Mouse (Mus musculus): ENCODE measurements at regions not wholly inside any gene's neighbourhood (a gene's known extent, or its start where the extent isn't known, plus 50 kb on each side); places are given as distances from the start of the nearest gene placed in this dataset. TPM values are rescaled to one million over a fixed set of nuclear protein-coding genes. Genes with fewer than 3 reads are reported as not detected.

- Histone ChIP-seq H3K9me3 (replicated peaks; ENCODE audit: control insufficient read depth, low read length, poor library complexity, severe bottlenecking) (no peaks in the 10 kb centered on the region), H3K27me3 (ENCODE audit: control insufficient read depth, insufficient read depth, low read depth, low read length) (no peaks in the 10 kb centered on the region), H3K9ac (ENCODE audit: low read depth, low read length) (no peak overlapping the region), H3K4me1 (ENCODE audit: control insufficient read depth, insufficient read depth, low read length) (no peaks in the 10 kb centered on the region), H3K4me3 (ENCODE audit: low read depth, low read length) (no peak overlapping the region), H3K4me2 (ENCODE audit: low read length) (no peak overlapping the region), H3K27ac (ENCODE audit: low read length) (no peak overlapping the region), H3K36me3 (ENCODE audit: control insufficient read depth, insufficient read depth, low read length) (no peaks in the 10 kb centered on the region)
- no peak for ATAC-seq
- WGBS, result 93% methylated on average over 4 of the region's 4 CpGs
These were observed 121.7 kb downstream of the Ndfip2 start for GRCm38 (mm10) chr14:105380101-105380500.

GRCm38 (mm10) chr14:105377770-105378169 is 119.4 kb downstream of the Ndfip2 start:
- no peak overlapping the region for H3K9ac ChIP-seq (ENCODE audit: low read depth, low read length)
- no peaks in the 10 kb centered on the region for H3K4me1 ChIP-seq (ENCODE audit: control insufficient read depth, insufficient read depth, low read length)
- no peaks in the 10 kb centered on the region for H3K36me3 ChIP-seq (ENCODE audit: control insufficient read depth, insufficient read depth, low read length)
- no peaks in the 10 kb centered on the region for H3K27me3 ChIP-seq (ENCODE audit: control insufficient read depth, insufficient read depth, low read depth, low read length)
- H3K9me3 ChIP-seq (replicated peaks; ENCODE audit: control insufficient read depth, low read length, poor library complexity, severe bottlenecking), result no peaks in the 10 kb centered on the region
- no peak overlapping the region for H3K4me2 ChIP-seq (ENCODE audit: low read length)
- no peak overlapping the region for H3K27ac ChIP-seq (ENCODE audit: low read length)
- WGBS, result 47% methylated on average over 5 of the region's 5 CpGs
- ATAC-seq, result no peak
- no peak overlapping the region for H3K4me3 ChIP-seq (ENCODE audit: low read depth, low read length)

DNA sequence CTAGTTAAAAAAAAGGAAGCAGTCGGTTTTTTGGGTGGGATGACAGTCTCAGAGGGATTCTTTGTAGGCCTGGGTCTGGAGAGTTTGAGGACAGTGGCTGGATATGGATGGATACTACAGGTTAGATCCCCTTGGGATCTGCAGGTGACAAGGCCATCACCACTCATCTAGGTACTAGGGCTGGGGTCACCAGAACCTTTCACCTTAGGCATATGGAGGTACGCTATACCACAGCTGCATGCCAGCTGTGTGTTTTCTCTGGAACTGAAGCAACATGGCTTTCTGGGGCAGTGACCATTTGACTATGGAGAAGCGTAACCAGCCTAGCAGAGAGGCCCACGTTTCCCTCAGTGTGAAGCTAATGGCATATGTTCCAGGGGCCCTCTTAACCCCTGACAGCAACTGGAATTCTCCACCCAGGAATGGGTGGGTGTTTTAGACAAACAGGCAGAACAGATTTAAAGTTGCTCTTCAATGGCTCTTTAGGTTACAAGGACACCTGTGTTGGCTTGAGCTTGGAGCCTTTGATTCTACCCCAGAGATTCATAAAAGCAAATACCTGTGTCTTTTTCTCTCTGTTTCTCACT is 118.8 kb downstream of the Ndfip2 start:
- Histone ChIP-seq H3K4me2 (ENCODE audit: low read length) (no peak overlapping the region), H3K4me1 (ENCODE audit: control insufficient read depth, insufficient read depth, low read length) (no peaks in the 10 kb centered on the region), H3K36me3 (ENCODE audit: control insufficient read depth, insufficient read depth, low read length) (no peaks in the 10 kb centered on the region), H3K9me3 (replicated peaks; ENCODE audit: control insufficient read depth, low read length, poor library complexity, severe bottlenecking) (no peaks in the 10 kb centered on the region), H3K9ac (ENCODE audit: low read depth, low read length) (no peak overlapping the region), H3K4me3 (ENCODE audit: low read depth, low read length) (no peak overlapping the region), H3K27me3 (ENCODE audit: control insufficient read depth, insufficient read depth, low read depth, low read length) (no peaks in the 10 kb centered on the region), H3K27ac (ENCODE audit: low read length) (no peak overlapping the region)
- ATAC-seq, result no peak
- WGBS, result 78% methylated on average over 4 of the region's 4 CpGs

- WGBS, result 87% methylated on average over 5 of the region's 5 CpGs
- Histone ChIP-seq H3K27ac (ENCODE audit: low read length) (no peak overlapping the region), H3K36me3 (ENCODE audit: control insufficient read depth, insufficient read depth, low read length) (no peaks in the 10 kb centered on the region), H3K4me1 (ENCODE audit: control insufficient read depth, insufficient read depth, low read length) (no peaks in the 10 kb centered on the region), H3K27me3 (ENCODE audit: control insufficient read depth, insufficient read depth, low read depth, low read length) (no peaks in the 10 kb centered on the region), H3K4me2 (ENCODE audit: low read length) (no peak overlapping the region), H3K9me3 (replicated peaks; ENCODE audit: control insufficient read depth, low read length, poor library complexity, severe bottlenecking) (no peaks in the 10 kb centered on the region), H3K9ac (ENCODE audit: low read depth, low read length) (no peak overlapping the region), H3K4me3 (ENCODE audit: low read depth, low read length) (no peak overlapping the region)
- ATAC-seq, result no peak
These were observed 111.5 kb downstream of the Ndfip2 start for GRCm38 (mm10) chr14:105369637-105370435.

DNA sequence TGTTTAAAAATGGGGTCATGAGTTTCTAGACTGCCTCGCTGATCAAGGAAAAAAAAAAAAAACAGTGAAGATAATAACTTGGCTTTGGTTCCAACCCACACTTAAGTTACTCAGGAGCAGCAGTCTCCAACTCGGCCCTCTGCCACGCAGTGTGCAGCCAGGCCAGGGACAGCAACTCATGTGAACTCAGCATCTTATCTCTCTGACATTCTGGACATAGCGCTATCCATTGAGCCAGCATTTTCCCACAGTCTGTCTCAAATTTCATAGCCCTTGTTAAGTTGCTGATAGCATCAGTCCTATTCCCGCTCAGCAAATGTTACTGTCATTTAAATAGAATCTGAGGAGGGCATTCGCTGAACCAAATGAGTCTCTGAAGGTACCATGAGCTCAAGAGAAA is 102.2 kb downstream of the Ndfip2 start:
- no peaks in the 10 kb centered on the region for H3K36me3 ChIP-seq (ENCODE audit: control insufficient read depth, insufficient read depth, low read length)
- no peak overlapping the region for H3K27ac ChIP-seq (ENCODE audit: low read length)
- ATAC-seq, result no peak
- H3K9ac ChIP-seq (ENCODE audit: low read depth, low read length), result no peak overlapping the region
- H3K27me3 ChIP-seq (ENCODE audit: control insufficient read depth, insufficient read depth, low read depth, low read length), result no peaks in the 10 kb centered on the region
- no peak overlapping the region for H3K4me3 ChIP-seq (ENCODE audit: low read depth, low read length)
- no peaks in the 10 kb centered on the region for H3K9me3 ChIP-seq (replicated peaks; ENCODE audit: control insufficient read depth, low read length, poor library complexity, severe bottlenecking)
- H3K4me1 ChIP-seq (ENCODE audit: control insufficient read depth, insufficient read depth, low read length), result no peaks in the 10 kb centered on the region
- H3K4me2 ChIP-seq (ENCODE audit: low read length), result no peak overlapping the region
- WGBS, result 86% methylated on average over 6 of the region's 6 CpGs

GRCm38 (mm10) chr14:105359829-105360228 is 101.5 kb downstream of the Ndfip2 start:
- Histone ChIP-seq H3K4me2 (ENCODE audit: low read length) (no peak overlapping the region), H3K9me3 (replicated peaks; ENCODE audit: control insufficient read depth, low read length, poor library complexity, severe bottlenecking) (no peaks in the 10 kb centered on the region), H3K4me1 (ENCODE audit: control insufficient read depth, insufficient read depth, low read length) (no peaks in the 10 kb centered on the region), H3K27me3 (ENCODE audit: control insufficient read depth, insufficient read depth, low read depth, low read length) (no peaks in the 10 kb centered on the region), H3K9ac (ENCODE audit: low read depth, low read length) (no peak overlapping the region), H3K4me3 (ENCODE audit: low read depth, low read length) (no peak overlapping the region), H3K27ac (ENCODE audit: low read length) (no peak overlapping the region), H3K36me3 (ENCODE audit: control insufficient read depth, insufficient read depth, low read length) (no peaks in the 10 kb centered on the region)
- ATAC-seq, result no peak
- 88% methylated on average over 3 of the region's 3 CpGs for WGBS

Small RNAs in the stretch of these regions (microRNA-seq; reads per million reads assigned to microRNA genes)
- gene Gm22406 (not detected), gene Mir6390 (not detected)

All from midbrain, embryonic 16.5 days (tissue).